Mouse (Mus musculus) heart, embryonic 13.5 days (tissue): ENCODE data around the gene Tcea2. TPM values are rescaled to one million over a fixed set of nuclear protein-coding genes. Genes with fewer than 3 reads are reported as not detected.

Experiments
- ATAC-seq: fragments of 200-750 bp; cut with Nextera tagmentation; 2 replicates; pipeline ENCODE4 v1.8.0; 2017; ENCODE audit warnings: moderate TSS enrichment; ENCODE audit not compliant: insufficient number of reproducible peaks, low FRiP score, low TSS enrichment; ENCODE audit errors: extremely low read depth
- H3K27ac ChIP-seq: fragments of 300-500 bp; sonication (generic); replicated peaks from 2 replicates; pipeline ENCODE4 v1.5.1; 2015; ENCODE audit warnings: moderate library complexity, mild to moderate bottlenecking, inconsistent platforms
- H3K27me3 ChIP-seq: fragments of 300-500 bp; sonication (generic); replicated peaks from 2 replicates; pipeline ENCODE4 v1.6.1; 2015; ENCODE audit warnings: mild to moderate bottlenecking, inconsistent platforms
- H3K36me3 ChIP-seq: fragments of 300-500 bp; sonication (generic); 2 replicates; pipeline ENCODE4 v1.6.1; 2015; ENCODE audit warnings: mild to moderate bottlenecking, inconsistent platforms
- H3K4me1 ChIP-seq: fragments of 300-500 bp; sonication (generic); 2 replicates; pipeline ENCODE4 v1.6.1; 2015; ENCODE audit warnings: inconsistent platforms
- H3K4me2 ChIP-seq: fragments of 300-500 bp; sonication (generic); 2 replicates; pipeline ENCODE4 v1.6.1; 2015; ENCODE audit warnings: inconsistent platforms, mild to moderate bottlenecking, moderate library complexity
- H3K4me3 ChIP-seq: fragments of 300-500 bp; sonication (generic); 2 replicates; pipeline ENCODE4 v1.5.1; 2015; ENCODE audit warnings: moderate library complexity, mild to moderate bottlenecking, inconsistent platforms
- H3K9ac ChIP-seq: fragments of 300-500 bp; sonication (generic); 2 replicates; pipeline ENCODE4 v1.6.1; 2015; ENCODE audit warnings: inconsistent platforms, mild to moderate bottlenecking, moderate library complexity
- H3K9me3 ChIP-seq: fragments of 300-500 bp; sonication (generic); 2 replicates; pipeline ENCODE4 v1.6.1; 2016; ENCODE audit warnings: inconsistent platforms
- WGBS: fragments of 180-500 bp; shearing (Covaris S2); methylation state at CpG from one replicate; pipeline ENCODE4 v1.1.7; 2015; ENCODE audit warnings: mixed read lengths; 5-methylcytosine and 5-hydroxymethylcytosine counted together
- polyA plus RNA-seq: library from polyadenylated mRNA; unstranded; fragments of >200 nt; fragmentation: Nextera tagmentation; extraction: Ambion mirVana; gene quantifications from 2 replicates; pipeline ENCODE4 v1.2.1, GENCODE M21; 2015

Gene Tcea2
- polyA plus RNA-seq, 1 experiment from 2014 or later = 15.2 TPM

DNA sequence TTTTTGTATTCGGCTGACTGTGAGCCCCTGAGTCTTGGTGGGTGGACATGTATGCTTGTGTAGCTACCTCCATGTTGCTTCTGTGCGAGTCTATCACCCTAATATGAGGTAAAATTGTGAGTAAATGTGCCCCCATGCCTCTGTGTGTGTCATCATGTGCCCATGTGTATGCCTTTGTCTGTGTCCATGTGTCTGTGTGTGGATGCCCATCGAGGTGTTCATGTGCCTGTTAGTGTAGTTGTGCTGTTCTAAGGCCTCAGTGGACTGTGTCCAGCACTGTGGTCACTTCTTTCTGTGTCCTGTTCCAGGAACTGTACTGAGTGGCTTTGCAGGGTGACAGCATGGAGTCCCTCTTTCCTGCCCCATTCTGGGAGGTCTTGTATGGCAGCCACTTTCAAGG is 35.3 kb downstream of the Tcea2 start:
- 62% methylated on average over 3 of the region's 3 CpGs for WGBS
- no peaks in the 10 kb centered on the region for H3K27me3 ChIP-seq
- H3K9me3 ChIP-seq = no peaks in the 10 kb centered on the region
- H3K4me2 ChIP-seq = peak overlapping the region; percentile 67
- peak overlapping the region; percentile 47 for H3K4me3 ChIP-seq
- H3K36me3 ChIP-seq = peaks cover 14% of the 10 kb centered on the region; the same call in 1 of the 2 replicates
- H3K4me1 ChIP-seq = peaks cover 31% of the 10 kb centered on the region
- peak overlapping the region; percentile 82 for H3K27ac ChIP-seq
- H3K9ac ChIP-seq = peak overlapping the region; percentile 76
- no peak for ATAC-seq

GRCm38 (mm10) chr2:181716991-181717390 is 36.9 kb downstream of the Tcea2 start:
- no peak overlapping the region for H3K9ac ChIP-seq
- peaks cover 31% of the 10 kb centered on the region for H3K4me1 ChIP-seq
- no peak overlapping the region for H3K27ac ChIP-seq
- no peak for ATAC-seq
- peaks cover 14% of the 10 kb centered on the region; the same call in 1 of the 2 replicates for H3K36me3 ChIP-seq
- no peak overlapping the region for H3K4me3 ChIP-seq
- 0 out of 2 replicates have a peak overlapping the region, but pooled peaks have one; percentile 67 for H3K4me2 ChIP-seq
- 40% methylated on average over 3 of the region's 3 CpGs for WGBS
- no peaks in the 10 kb centered on the region for H3K27me3 ChIP-seq
- H3K9me3 ChIP-seq = no peaks in the 10 kb centered on the region

DNA sequence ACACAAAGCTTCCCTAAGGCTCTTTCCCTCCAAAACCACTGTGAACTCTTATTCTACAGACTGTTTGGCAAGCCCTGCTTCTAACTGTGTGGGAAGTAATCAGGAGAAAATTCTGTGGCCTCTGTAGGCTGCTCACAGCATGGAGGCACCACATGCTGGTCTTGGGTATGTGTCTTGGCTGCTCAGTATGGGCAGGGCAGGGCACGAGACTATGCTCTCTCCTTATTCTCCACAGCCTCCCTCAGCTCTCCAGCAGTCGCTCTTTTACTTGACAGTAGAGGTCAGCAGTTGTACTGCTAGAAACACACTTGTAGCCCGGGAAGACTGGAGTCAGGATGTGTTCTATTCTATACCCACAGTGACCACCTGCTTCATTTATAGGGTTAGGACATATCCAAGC is 40.0 kb downstream of the Tcea2 start:
- no peaks in the 10 kb centered on the region for H3K27me3 ChIP-seq
- H3K4me3 ChIP-seq = no peak overlapping the region
- 34% methylated on average over 3 of the region's 3 CpGs for WGBS
- H3K27ac ChIP-seq = no peak overlapping the region
- ATAC-seq = no peak
- no peaks in the 10 kb centered on the region for H3K9me3 ChIP-seq
- peaks cover 21% of the 10 kb centered on the region for H3K4me1 ChIP-seq
- H3K9ac ChIP-seq = no peak overlapping the region
- no peak overlapping the region for H3K4me2 ChIP-seq
- H3K36me3 ChIP-seq = peaks cover 14% of the 10 kb centered on the region; the same call in 1 of the 2 replicates

- Histone ChIP-seq H3K4me3 (no peak overlapping the region), H3K36me3 (peaks cover 14% of the 10 kb centered on the region; the same call in 1 of the 2 replicates), H3K4me1 (peaks cover 11% of the 10 kb centered on the region; the same call in 1 of the 2 replicates), H3K9ac (no peak overlapping the region), H3K27ac (no peak overlapping the region), H3K27me3 (no peaks in the 10 kb centered on the region), H3K4me2 (no peak overlapping the region), H3K9me3 (no peaks in the 10 kb centered on the region)
- ATAC-seq = no peak
These were observed 41.1 kb downstream of the Tcea2 start for GRCm38 (mm10) chr2:181721200-181721599.

GRCm38 (mm10) chr2:181722213-181722612 is 42.1 kb downstream of the Tcea2 start:
- WGBS = 18% methylated on average over 3 of the region's 3 CpGs
- no peak overlapping the region for H3K4me2 ChIP-seq
- no peak overlapping the region for H3K9ac ChIP-seq
- ATAC-seq = no peak
- H3K27me3 ChIP-seq = no peaks in the 10 kb centered on the region
- peaks cover 14% of the 10 kb centered on the region; the same call in 1 of the 2 replicates for H3K36me3 ChIP-seq
- no peak overlapping the region for H3K4me3 ChIP-seq
- peaks cover under 1% of the 10 kb centered on the region; the same call in 1 of the 2 replicates for H3K4me1 ChIP-seq
- H3K27ac ChIP-seq = no peak overlapping the region
- H3K9me3 ChIP-seq = no peaks in the 10 kb centered on the region

DNA sequence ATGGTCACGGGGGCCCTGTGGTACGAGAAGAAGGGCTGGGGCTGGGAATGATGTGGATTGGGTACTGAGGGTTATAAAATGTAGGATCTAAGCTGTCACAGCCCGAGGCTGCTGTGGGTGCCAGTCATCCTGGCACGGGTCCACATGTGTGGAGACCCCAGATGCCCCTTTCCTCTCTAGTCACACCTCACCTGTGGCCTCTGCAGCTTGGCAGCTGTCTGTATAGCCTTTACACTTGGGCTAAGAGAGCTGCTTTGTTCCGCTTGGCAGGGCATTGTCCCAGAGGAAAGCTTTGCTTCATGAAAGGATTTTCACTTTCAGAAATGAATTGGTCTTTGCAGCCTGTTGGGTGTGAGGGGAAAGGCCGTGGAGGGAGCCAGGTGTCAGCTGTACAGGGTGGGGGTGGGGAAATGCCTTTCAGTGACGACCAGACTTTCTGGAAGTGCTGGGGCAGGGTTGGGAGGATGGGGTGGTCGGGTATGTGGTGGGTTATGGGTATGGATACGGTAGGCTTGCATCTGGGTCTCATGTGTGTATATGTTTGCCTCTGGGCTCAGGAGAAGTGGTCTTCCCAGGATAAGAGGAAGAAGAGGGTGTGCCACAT is 47.7 kb downstream of the Tcea2 start:
- ATAC-seq = no peak
- H3K36me3 ChIP-seq = no peaks in the 10 kb centered on the region
- WGBS = 50% methylated on average over 9 of the region's 9 CpGs
- no peak overlapping the region for H3K4me2 ChIP-seq
- H3K9ac ChIP-seq = no peak overlapping the region
- no peak overlapping the region for H3K4me3 ChIP-seq
- H3K27me3 ChIP-seq = no peaks in the 10 kb centered on the region
- no peaks in the 10 kb centered on the region for H3K9me3 ChIP-seq
- no peak overlapping the region for H3K27ac ChIP-seq
- no peaks in the 10 kb centered on the region for H3K4me1 ChIP-seq

- no peak overlapping the region for H3K9ac ChIP-seq
- no peak for ATAC-seq
- H3K27me3 ChIP-seq = no peaks in the 10 kb centered on the region
- no peak overlapping the region for H3K4me3 ChIP-seq
- H3K4me1 ChIP-seq = no peaks in the 10 kb centered on the region
- no peaks in the 10 kb centered on the region for H3K36me3 ChIP-seq
- 59% methylated on average over 3 of the region's 3 CpGs for WGBS
- H3K27ac ChIP-seq = no peak overlapping the region
- no peak overlapping the region for H3K4me2 ChIP-seq
- H3K9me3 ChIP-seq = no peaks in the 10 kb centered on the region
These were observed 49.9 kb downstream of the Tcea2 start for GRCm38 (mm10) chr2:181730051-181730450.

Other genes with a start within 250 kb of the Tcea2 start
- 10.6 TPM in 2 replicates for gene Zbtb46, start 220.9 kb upstream of the Tcea2 start, polyA plus RNA-seq
- gene Abhd16b, start 187.1 kb upstream of the Tcea2 start, polyA plus RNA-seq = 0.11 and 0.27 TPM in 2 replicates
- gene Tpd52l2, start 183.2 kb upstream of the Tcea2 start, polyA plus RNA-seq = 109 and 118 TPM in 2 replicates
- 77.4 and 79.8 TPM in 2 replicates for gene Dnajc5, start 159.8 kb upstream of the Tcea2 start, polyA plus RNA-seq
- gene Uckl1, start 95.4 kb upstream of the Tcea2 start, polyA plus RNA-seq = 63.8 and 64.0 TPM in 2 replicates
- gene Prpf6, start 88.4 kb upstream of the Tcea2 start, polyA plus RNA-seq = 40.1 and 44.4 TPM in 2 replicates
- gene Zfp512b, start 87.5 kb upstream of the Tcea2 start, polyA plus RNA-seq = 25.3 and 28.5 TPM in 2 replicates
- gene Samd10, start 81.1 kb upstream of the Tcea2 start, polyA plus RNA-seq = 12.8 and 13.1 TPM in 2 replicates
- gene Gm29797, start 23.3 kb upstream of the Tcea2 start, polyA plus RNA-seq = 0.27 TPM in 1 of 2 replicates, not detected in the other
- 34.7 and 36.1 TPM in 2 replicates for gene Sox18, start 8.7 kb upstream of the Tcea2 start, polyA plus RNA-seq
- gene Rgs19, start 13.7 kb downstream of the Tcea2 start, polyA plus RNA-seq = 43.5 and 44.2 TPM in 2 replicates
- gene Lkaaear1, start 18.1 kb downstream of the Tcea2 start, polyA plus RNA-seq = not detected in 2 replicates
- 4.9 and 5.0 TPM in 2 replicates for gene Oprl1, start 34.7 kb downstream of the Tcea2 start, polyA plus RNA-seq
- 0.08 and 0.17 TPM in 2 replicates for gene Myt1, start 83.0 kb downstream of the Tcea2 start, polyA plus RNA-seq
- gene Pcmtd2, start 157.5 kb downstream of the Tcea2 start, polyA plus RNA-seq = 23.5 and 23.6 TPM in 2 replicates
- 45.2 and 51.8 TPM in 2 replicates for gene Polr3k, start 184.0 kb downstream of the Tcea2 start, polyA plus RNA-seq